Mouse (Mus musculus): ENCODE results near the gene Eef2kmt. TPM values are rescaled to one million over a fixed set of nuclear protein-coding genes. Genes with fewer than 3 reads are reported as not detected.

Eef2kmt gene
- 2.9 and 3.3 TPM in 2 replicates for total RNA-seq (2023)

DNA sequence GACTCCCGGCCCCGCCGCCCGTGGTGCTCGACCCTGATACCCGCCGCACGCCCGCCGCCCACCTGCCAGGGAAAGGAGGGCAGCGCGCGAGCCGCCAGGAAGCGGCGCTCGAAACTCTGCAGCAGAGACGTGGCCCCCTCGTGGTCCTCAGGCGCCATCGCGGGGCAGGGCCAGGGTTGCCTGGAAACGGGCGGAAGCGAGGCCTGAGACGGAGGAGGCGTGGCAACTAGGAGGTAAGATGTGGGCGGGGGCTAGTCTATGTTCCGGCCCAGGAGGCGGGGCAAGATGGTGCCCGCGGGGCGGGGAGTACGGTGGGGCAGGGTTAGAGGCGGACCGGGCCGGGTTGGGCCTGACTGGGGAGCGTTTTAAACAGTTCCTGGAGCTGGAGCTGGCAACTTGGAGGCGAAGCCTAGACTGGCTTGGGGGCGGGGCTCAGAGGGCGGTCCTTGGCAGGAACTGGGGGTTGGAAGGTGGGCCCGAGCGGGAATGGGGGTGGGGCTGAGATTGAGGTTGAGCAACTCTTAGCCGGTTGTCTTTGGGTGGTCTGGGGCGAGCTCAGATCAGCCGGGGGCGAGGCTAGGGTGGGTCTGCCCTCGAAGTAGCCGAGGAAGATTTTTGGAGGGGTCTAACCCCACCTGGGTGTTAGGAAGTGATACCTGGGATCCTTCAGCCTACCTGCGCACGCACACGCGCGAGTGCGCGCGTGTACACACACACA, at the start of gene Eef2kmt:
Eef2kmt (minus strand) TSS at position 205 of the 718 bp plus-strand sequence.

DNA sequence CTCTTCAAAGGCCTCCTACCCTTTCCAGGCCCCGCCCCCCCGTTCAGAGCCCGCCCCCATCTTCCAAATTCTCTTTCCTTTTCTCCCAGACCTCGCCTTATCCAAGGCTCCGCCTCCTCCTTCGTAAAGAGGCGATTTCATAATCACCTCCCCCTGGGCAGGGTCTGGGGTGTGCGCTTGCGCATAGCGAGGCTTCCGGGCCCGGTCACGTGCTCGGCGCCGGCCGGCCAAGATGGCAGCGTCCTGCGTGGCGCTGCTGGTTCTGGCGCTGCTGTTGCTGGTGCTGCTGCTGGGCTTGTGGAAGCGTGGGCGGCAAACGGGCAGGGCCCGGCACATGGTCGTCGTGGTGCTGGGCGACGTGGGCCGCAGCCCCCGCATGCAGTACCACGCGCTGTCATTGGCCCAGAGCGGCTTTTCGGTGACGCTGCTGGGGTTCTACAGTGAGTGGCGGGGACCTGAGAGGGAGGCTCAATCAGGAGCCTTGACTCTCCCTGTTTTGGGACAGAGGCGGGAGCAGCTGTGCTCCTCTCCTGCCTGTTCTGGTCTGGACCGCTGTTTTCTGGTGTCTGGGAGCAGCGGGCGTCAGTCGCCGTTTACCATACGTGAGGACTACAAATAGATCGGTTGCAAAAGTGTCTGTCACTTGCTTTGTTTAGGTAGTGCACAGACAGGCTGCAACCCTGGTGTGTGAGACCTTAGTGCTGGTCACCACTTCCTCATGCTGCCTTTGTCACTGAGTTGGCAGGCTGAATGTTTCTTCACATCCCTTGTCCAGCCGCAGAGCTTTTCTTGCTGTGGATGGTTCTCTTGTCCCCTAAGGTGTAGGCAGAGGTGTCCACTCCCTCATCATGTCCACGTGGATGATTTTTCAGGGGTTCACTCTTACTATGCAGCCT, 22.1 kb downstream of the Eef2kmt start, which contains the start of gene Alg1:
Alg1 (plus strand) TSS at position 204 of the 896 bp plus-strand sequence.

DNA sequence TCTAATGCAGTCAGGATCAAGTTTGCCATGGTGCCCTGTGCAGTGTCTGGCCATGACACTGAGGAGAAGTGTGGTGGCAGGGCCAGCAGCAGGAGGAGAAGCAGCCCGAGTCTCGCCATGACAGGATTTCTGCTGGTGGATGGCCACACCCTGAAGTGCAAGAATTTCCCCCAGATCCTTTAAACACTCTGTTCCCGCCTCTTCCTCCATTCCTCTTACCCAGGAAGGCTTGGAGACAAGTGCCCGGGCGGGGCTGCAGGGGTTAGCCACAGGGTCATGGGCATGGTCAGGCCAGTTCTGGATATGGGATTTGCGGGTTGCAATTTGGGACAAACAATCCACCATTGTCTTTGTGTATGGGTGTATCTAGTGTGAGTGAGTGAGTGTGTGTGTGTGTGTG, 33.6 kb downstream of the Eef2kmt start, which contains the start of gene AU021092:
AU021092 (minus strand) TSS at position 160 of the 400 bp plus-strand sequence.

DNA sequence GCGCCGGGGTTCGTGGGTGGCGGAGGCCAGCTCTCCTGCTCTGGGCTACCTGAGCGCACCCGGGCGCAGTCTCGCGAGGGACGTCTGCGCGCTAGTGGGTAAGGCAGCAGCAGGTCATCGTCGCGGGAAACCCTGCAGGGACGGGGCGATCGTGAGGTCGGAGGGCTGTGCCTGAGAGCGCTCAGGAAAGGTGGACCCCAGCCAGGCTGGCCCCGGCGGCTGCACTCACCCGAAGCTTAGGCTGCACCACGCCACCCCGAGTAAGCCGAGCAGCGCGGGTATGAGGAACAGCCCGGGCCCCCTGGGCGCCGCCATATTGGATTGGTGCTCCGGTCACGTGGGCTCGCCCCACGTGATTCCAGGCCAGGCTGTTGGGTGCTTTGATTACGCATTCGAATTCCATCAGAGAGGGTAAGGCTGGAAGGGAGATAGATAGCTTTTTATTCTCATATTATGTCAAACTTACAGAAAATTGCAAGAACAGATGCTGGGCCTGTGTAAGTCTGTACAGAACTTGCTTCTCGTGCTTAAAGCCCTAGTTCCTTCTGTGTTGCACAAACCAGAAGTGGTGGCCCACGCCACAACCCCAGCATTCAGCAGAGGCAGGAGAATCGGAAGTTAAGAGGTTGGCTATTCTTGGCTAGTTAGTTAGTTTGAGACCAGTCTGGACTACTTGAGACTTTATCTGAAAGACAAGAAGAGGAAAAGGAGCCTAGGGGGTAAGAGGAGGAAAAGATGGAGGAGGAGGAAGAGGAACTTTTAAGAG, 51.9 kb downstream of the Eef2kmt start, which contains the start of gene Nagpa:
Nagpa (minus strand) TSS at position 345 of the 766 bp plus-strand sequence.

Other genes with a start within 250 kb of the Eef2kmt start
- gene Smim22, start 248.7 kb downstream of the Eef2kmt start, total RNA-seq (2023) = not detected in 2 replicates
- 251 and 261 TPM in 2 replicates for gene Rogdi, start 242.4 kb downstream of the Eef2kmt start, total RNA-seq (2023)
- gene Glyr1, start 206.1 kb downstream of the Eef2kmt start, total RNA-seq (2023) = 168 and 226 TPM in 2 replicates
- gene Ubn1, start 205.9 kb downstream of the Eef2kmt start, total RNA-seq (2023) = 98.3 and 148 TPM in 2 replicates
- 0.16 and 0.29 TPM in 2 replicates for gene Ppl, start 123.6 kb downstream of the Eef2kmt start, total RNA-seq (2023)
- not detected in 2 replicates for gene Sec14l5, start 108.9 kb downstream of the Eef2kmt start, total RNA-seq (2023)
- 24.5 and 29.6 TPM in 2 replicates for gene Nagpa, start 52.0 kb downstream of the Eef2kmt start, total RNA-seq (2023)
- not detected in 2 replicates for gene AU021092, start 33.7 kb downstream of the Eef2kmt start, total RNA-seq (2023)
- 11.8 and 15.2 TPM in 2 replicates for gene Alg1, start 22.4 kb downstream of the Eef2kmt start, total RNA-seq (2023)

Data from neutrophil, adult 65 days (primary cell).